ENCODE assay signal across 17 mouse cellular contexts in the genomic region with DNA sequence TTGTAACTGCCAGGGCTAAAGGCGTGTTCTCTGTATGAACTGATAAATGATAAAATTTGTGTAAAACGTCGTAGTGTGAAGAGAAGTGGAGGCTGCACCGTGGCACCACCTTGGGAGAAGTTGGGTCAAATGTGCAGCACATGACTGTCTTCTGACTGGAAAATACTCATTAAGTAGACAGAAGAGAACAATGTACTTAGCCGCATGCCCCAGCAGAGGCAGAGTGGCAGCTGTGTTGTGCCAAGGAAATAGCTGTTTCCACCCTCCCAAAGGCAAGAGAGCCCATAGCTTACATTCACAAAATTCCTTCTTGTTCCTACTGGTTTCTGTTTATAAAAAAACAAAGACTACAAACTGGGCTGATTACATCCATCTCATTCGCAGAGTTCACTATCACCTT.
A peak's percentile ranks its signal among the peaks of the same experiment; 100 is the strongest.
DNase-seq lines count a peak whose midpoint lies in the region; ATAC-seq and TF ChIP-seq lines count a peak whose summit lies in the region.
"Had no signal": no experiment of that assay in that cellular context is flagged by ENCODE, and none has a peak within 500 bp of the region (broad histone marks: within the 10 kb centered on the region; RNA-seq: fewer than 3 reads in every experiment).

No protein-coding gene starts in this region.

- no peak overlapping the region for H3K27ac ChIP-seq in forebrain, embryonic 14.5 days (ENCODE audit: low read depth, low read length)
- H3K27ac ChIP-seq in forebrain, embryonic 11.5 days (ENCODE audit: low read depth, low read length), result no peak overlapping the region
- H3K27ac ChIP-seq: embryonic facial prominence, embryonic 13.5 days; gastrocnemius, adult 2 months; limb, embryonic 13.5 days; liver, embryonic 14.5 days; midbrain, embryonic 10.5 days; neural tube, embryonic 12.5 days had no signal

- 57% methylated on average over 6 of the region's 6 CpGs for WGBS in forebrain, embryonic 14.5 days
- WGBS in forebrain, embryonic 11.5 days, result 78% methylated on average over 6 of the region's 6 CpGs

- peak; percentile 65; the same call in 1 of the 2 replicates for ATAC-seq in forebrain, embryonic 14.5 days
- no peak for ATAC-seq in forebrain, embryonic 11.5 days (replicated peaks; ENCODE audit: low FRiP score)

- H3K4me3 ChIP-seq in forebrain, embryonic 14.5 days (ENCODE audit: low read depth, low read length), result no peak overlapping the region
- no peak overlapping the region for H3K4me3 ChIP-seq in forebrain, embryonic 11.5 days (ENCODE audit: low read depth, low read length)
- H3K4me3 ChIP-seq: embryonic facial prominence, embryonic 13.5 days; gastrocnemius, adult 2 months; limb, embryonic 13.5 days; midbrain, embryonic 10.5 days; neural tube, embryonic 12.5 days had no signal

- no peaks in the 10 kb centered on the region for H3K36me3 ChIP-seq in forebrain, embryonic 14.5 days (ENCODE audit: control insufficient read depth, insufficient read depth, low read length)
- no peaks in the 10 kb centered on the region for H3K36me3 ChIP-seq in forebrain, embryonic 11.5 days (ENCODE audit: control insufficient read depth, insufficient read depth, low read length)
- H3K36me3 ChIP-seq: embryonic facial prominence, embryonic 13.5 days; limb, embryonic 13.5 days; midbrain, embryonic 10.5 days; neural tube, embryonic 12.5 days had no signal

- peak; percentile 46 for DNase-seq in forebrain, embryonic 14.5 days (ENCODE audit: low spot score)
- no peak for DNase-seq in forebrain, embryonic 11.5 days (ENCODE audit: low spot score)
- DNase-seq in kidney, adult 9 months, result peak; percentile 9
- no peak for DNase-seq in kidney, adult 18-20 months
- DNase-seq in brain, embryonic 14.5 days (ENCODE audit: low read depth), result peak; percentile 67
- peak; percentile 39 for DNase-seq in retina, embryonic 14.5 days (ENCODE audit: low spot score)
- no peak for DNase-seq in testis, postnatal 14 days (ENCODE audit: low spot score)
- DNase-seq: adrenal gland, postnatal 10 days; cerebellum, adult 18-20 months; gastrocnemius, adult 2 months; right cerebral cortex, postnatal 4 days; thymus, postnatal 36 days had no signal

- H3K9ac ChIP-seq in forebrain, embryonic 14.5 days (ENCODE audit: low read length), result no peak overlapping the region
- H3K9ac ChIP-seq in forebrain, embryonic 11.5 days (ENCODE audit: low read length), result no peak overlapping the region
- H3K9ac ChIP-seq: embryonic facial prominence, embryonic 13.5 days; limb, embryonic 13.5 days; liver, embryonic 14.5 days; neural tube, embryonic 12.5 days had no signal

- H3K4me1 ChIP-seq in forebrain, embryonic 14.5 days (ENCODE audit: control insufficient read depth, insufficient read depth, low read length), result no peaks in the 10 kb centered on the region
- no peaks in the 10 kb centered on the region for H3K4me1 ChIP-seq in forebrain, embryonic 11.5 days (replicated peaks; ENCODE audit: control insufficient read depth, insufficient read depth, low read length)
- H3K4me1 ChIP-seq: embryonic facial prominence, embryonic 13.5 days; limb, embryonic 13.5 days; midbrain, embryonic 10.5 days; neural tube, embryonic 12.5 days had no signal

- no peaks in the 10 kb centered on the region for H3K9me3 ChIP-seq in forebrain, embryonic 14.5 days (replicated peaks; ENCODE audit: control insufficient read depth, low read length)
- H3K9me3 ChIP-seq in forebrain, embryonic 11.5 days (ENCODE audit: control insufficient read depth, low read length), result no peaks in the 10 kb centered on the region
- H3K9me3 ChIP-seq: embryonic facial prominence, embryonic 13.5 days; limb, embryonic 13.5 days; midbrain, embryonic 10.5 days; neural tube, embryonic 12.5 days had no signal

- H3K27me3 ChIP-seq in forebrain, embryonic 14.5 days (replicated peaks; ENCODE audit: control insufficient read depth, insufficient read depth, low read length), result no peaks in the 10 kb centered on the region
- H3K27me3 ChIP-seq in forebrain, embryonic 11.5 days (ENCODE audit: control insufficient read depth, insufficient read depth, low read length), result no peaks in the 10 kb centered on the region
- H3K27me3 ChIP-seq: embryonic facial prominence, embryonic 13.5 days; limb, embryonic 13.5 days; neural tube, embryonic 12.5 days had no signal

- TF ChIP-seq POLR2A in brain, embryonic 14.5 days (IDR thresholded peaks at IDR 0.05; ENCODE audit: borderline replicate concordance, extremely low read depth, insufficient read depth, insufficient read length, poor library complexity, severe bottlenecking), result no peak

- no peak overlapping the region for H3K4me2 ChIP-seq in forebrain, embryonic 14.5 days (ENCODE audit: low read length)
- no peak overlapping the region for H3K4me2 ChIP-seq in forebrain, embryonic 11.5 days (ENCODE audit: low read depth, low read length, severe bottlenecking)
- H3K4me2 ChIP-seq: embryonic facial prominence, embryonic 13.5 days; limb, embryonic 13.5 days; neural tube, embryonic 12.5 days had no signal

- no peak for TF ChIP-seq CTCF in brain, embryonic 14.5 days (IDR thresholded peaks at IDR 0.05; ENCODE audit: borderline replicate concordance, extremely low read depth, insufficient read depth, insufficient read length)

Comparison
In these comparisons a context has a peak if more than half of its experiments do, and no peak if none do; other contexts are left out.
1. DNase-seq: peak in forebrain, embryonic 14.5 days (single experiment), kidney, adult 9 months (single experiment), brain, embryonic 14.5 days (single experiment) and retina, embryonic 14.5 days (single experiment); none in forebrain, embryonic 11.5 days (single experiment), kidney, adult 18-20 months (single experiment) and testis, postnatal 14 days (single experiment).